Mouse (Mus musculus) liver, postnatal 0 days (tissue): ENCODE results near the gene Hivep3.

Experiments
- CTCF ChIP-seq: sonication (generic); IDR thresholded peaks from 2 replicates; pipeline ENCODE4 v1.5.1; 2016; ENCODE audit warnings: antibody characterized with exemption, low read depth
- EP300 ChIP-seq: IDR thresholded peaks from 2 replicates; pipeline ENCODE4 v1.6.1; 2016; ENCODE audit warnings: antibody characterized with exemption, low read depth, mild to moderate bottlenecking

DNA sequence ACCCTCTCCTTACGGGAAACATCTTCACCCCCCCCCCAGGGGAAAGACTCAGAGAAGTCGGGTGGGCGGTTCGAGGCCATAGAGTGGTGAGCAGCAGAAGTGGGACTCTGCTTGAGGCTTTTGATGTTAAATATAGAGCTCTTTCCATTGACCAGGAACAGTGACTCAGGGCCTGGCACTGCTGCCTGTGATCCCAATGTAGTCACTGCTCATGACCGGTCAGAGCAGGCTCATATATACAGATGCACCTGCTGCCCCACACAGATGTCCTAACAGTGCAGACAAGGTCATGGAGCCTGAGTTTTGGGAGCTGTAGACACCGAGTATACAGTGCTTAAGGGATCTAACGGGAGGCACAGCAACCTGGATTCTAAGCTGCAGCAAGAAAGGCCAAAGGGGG, 312.3 kb downstream of the Hivep3 start:
- no peak for TF ChIP-seq CTCF
- TF ChIP-seq EP300 = no peak
